In the genomic region with DNA sequence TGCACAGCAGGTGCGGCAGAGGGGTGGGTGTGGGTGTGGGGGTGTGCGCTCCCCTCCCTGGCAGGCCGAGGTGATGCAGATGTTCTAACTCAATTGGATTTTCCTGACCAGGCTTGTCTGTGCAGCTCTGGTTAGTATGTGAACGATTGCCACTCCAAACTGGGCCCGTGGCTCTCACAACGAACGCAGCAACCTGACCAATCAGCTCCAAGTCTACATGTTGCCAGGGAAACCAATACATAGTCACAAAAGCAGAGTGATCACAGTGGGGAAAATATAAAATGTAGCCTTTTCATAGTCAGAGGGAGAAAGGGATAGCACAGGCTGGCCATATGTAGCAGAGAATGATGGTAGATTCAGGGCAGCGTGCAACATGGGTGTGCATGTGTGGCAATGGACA, we compare ENCODE assay signal across 13 mouse cellular contexts.
DNase-seq lines count a peak whose midpoint lies in the region; ATAC-seq and TF ChIP-seq lines count a peak whose summit lies in the region.
"Had no signal": no experiment of that assay in that cellular context is flagged by ENCODE, and none has a peak within 500 bp of the region (broad histone marks: within the 10 kb centered on the region; RNA-seq: fewer than 3 reads in every experiment).

No protein-coding gene starts in this region.

- H3K4me1 ChIP-seq in hindbrain, postnatal 0 days (ENCODE audit: insufficient read depth, low read length): peaks cover 13% of the 10 kb centered on the region; the same call in 1 of the 2 replicates
- H3K4me1 ChIP-seq in midbrain, embryonic 15.5 days: peaks cover 23% of the 10 kb centered on the region
- peaks cover 6% of the 10 kb centered on the region; the same call in 1 of the 2 replicates for H3K4me1 ChIP-seq in kidney, embryonic 14.5 days (ENCODE audit: control insufficient read depth, insufficient read depth, low read length)
- H3K4me1 ChIP-seq: liver, embryonic 15.5 days had no signal

- peak; percentile 57; the same call in 1 of the 2 replicates for ATAC-seq in hindbrain, postnatal 0 days
- peak; percentile 79 for ATAC-seq in midbrain, embryonic 15.5 days (replicated peaks)
- no peak for ATAC-seq in kidney, embryonic 14.5 days (ENCODE audit: low FRiP score, low TSS enrichment)

- peak; percentile 43 for DNase-seq in R1 (ENCODE audit: low read depth, low spot score)
- DNase-seq in brain, adult 2 months (ENCODE audit: low read depth, low spot score): peak; percentile 81
- DNase-seq in hindbrain, postnatal 0 days (ENCODE audit: low spot score): peak; percentile 68
- DNase-seq in lung, postnatal 25 days (ENCODE audit: low spot score): no peak
- no peak for DNase-seq in thymus, adult 18-20 months
- DNase-seq: cerebellum, adult 2 months; kidney, postnatal 10 days; retina, postnatal 1 day; thymus, adult 2 months had no signal

- no peaks in the 10 kb centered on the region for H3K36me3 ChIP-seq in hindbrain, postnatal 0 days (ENCODE audit: insufficient read depth, low read length)
- no peaks in the 10 kb centered on the region for H3K36me3 ChIP-seq in midbrain, embryonic 15.5 days (replicated peaks)
- no peaks in the 10 kb centered on the region for H3K36me3 ChIP-seq in kidney, embryonic 14.5 days (ENCODE audit: control insufficient read depth, insufficient read depth, low read length)
- H3K36me3 ChIP-seq: embryonic facial prominence, embryonic 13.5 days; liver, embryonic 15.5 days had no signal

- no peak for TF ChIP-seq CTCF in hindbrain, postnatal 0 days (IDR thresholded peaks at IDR 0.05; ENCODE audit: low read depth)

- no peaks in the 10 kb centered on the region for H3K9me3 ChIP-seq in hindbrain, postnatal 0 days (ENCODE audit: low read length)
- no peaks in the 10 kb centered on the region for H3K9me3 ChIP-seq in midbrain, embryonic 15.5 days
- H3K9me3 ChIP-seq in kidney, embryonic 14.5 days (ENCODE audit: control insufficient read depth, low read length): 0 out of 2 replicates have a peak, but pooled peaks cover 4% of the 10 kb centered on the region
- H3K9me3 ChIP-seq: embryonic facial prominence, embryonic 13.5 days; liver, embryonic 15.5 days had no signal

- WGBS in hindbrain, postnatal 0 days: 64% methylated on average over 8 of the region's 8 CpGs
- WGBS in midbrain, embryonic 15.5 days: 61% methylated on average over 8 of the region's 8 CpGs
- 93% methylated on average over 8 of the region's 8 CpGs for WGBS in kidney, embryonic 14.5 days

- peak overlapping the region; percentile 56 for H3K27ac ChIP-seq in hindbrain, postnatal 0 days
- peak overlapping the region; percentile 65 for H3K27ac ChIP-seq in midbrain, embryonic 15.5 days
- H3K27ac ChIP-seq in kidney, embryonic 14.5 days (ENCODE audit: low read depth, low read length): no peak overlapping the region
- H3K27ac ChIP-seq: embryonic facial prominence, embryonic 13.5 days; liver, embryonic 15.5 days had no signal

- no peak overlapping the region for H3K4me2 ChIP-seq in hindbrain, postnatal 0 days (ENCODE audit: low read depth, low read length)
- no peak overlapping the region for H3K4me2 ChIP-seq in midbrain, embryonic 15.5 days
- H3K4me2 ChIP-seq in kidney, embryonic 14.5 days (replicated peaks; ENCODE audit: low read depth, low read length): no peak overlapping the region
- H3K4me2 ChIP-seq: embryonic facial prominence, embryonic 13.5 days; liver, embryonic 15.5 days had no signal

- no peak overlapping the region for H3K9ac ChIP-seq in hindbrain, postnatal 0 days (replicated peaks; ENCODE audit: low read length)
- no peak overlapping the region for H3K9ac ChIP-seq in midbrain, embryonic 15.5 days
- no peak overlapping the region for H3K9ac ChIP-seq in kidney, embryonic 14.5 days (ENCODE audit: low read depth, low read length)
- H3K9ac ChIP-seq: embryonic facial prominence, embryonic 13.5 days; liver, embryonic 15.5 days had no signal

- no peak overlapping the region for H3K4me3 ChIP-seq in hindbrain, postnatal 0 days (ENCODE audit: low read length)
- no peak overlapping the region for H3K4me3 ChIP-seq in midbrain, embryonic 15.5 days
- no peak overlapping the region for H3K4me3 ChIP-seq in kidney, embryonic 14.5 days (ENCODE audit: low read length)
- H3K4me3 ChIP-seq: embryonic facial prominence, embryonic 13.5 days; liver, embryonic 15.5 days had no signal

- H3K27me3 ChIP-seq in hindbrain, postnatal 0 days (ENCODE audit: insufficient read depth, low read length): no peaks in the 10 kb centered on the region
- H3K27me3 ChIP-seq in midbrain, embryonic 15.5 days (replicated peaks): no peaks in the 10 kb centered on the region
- no peaks in the 10 kb centered on the region for H3K27me3 ChIP-seq in kidney, embryonic 14.5 days (ENCODE audit: control insufficient read depth, insufficient read depth, low read length)
- H3K27me3 ChIP-seq: embryonic facial prominence, embryonic 13.5 days; liver, embryonic 15.5 days had no signal

Comparison
In these comparisons a context has a peak if more than half of its experiments do, and no peak if none do; other contexts are left out.
1. DNase-seq: peak in R1 (single experiment), brain, adult 2 months (single experiment) and hindbrain, postnatal 0 days (single experiment); none in lung, postnatal 25 days (single experiment) and thymus, adult 18-20 months (0 of 2).